Mouse (Mus musculus): ENCODE measurements at regions not wholly inside any gene's neighbourhood (a gene's known extent, or its start where the extent isn't known, plus 50 kb on each side); places are given as distances from the start of the nearest gene placed in this dataset.

DNA sequence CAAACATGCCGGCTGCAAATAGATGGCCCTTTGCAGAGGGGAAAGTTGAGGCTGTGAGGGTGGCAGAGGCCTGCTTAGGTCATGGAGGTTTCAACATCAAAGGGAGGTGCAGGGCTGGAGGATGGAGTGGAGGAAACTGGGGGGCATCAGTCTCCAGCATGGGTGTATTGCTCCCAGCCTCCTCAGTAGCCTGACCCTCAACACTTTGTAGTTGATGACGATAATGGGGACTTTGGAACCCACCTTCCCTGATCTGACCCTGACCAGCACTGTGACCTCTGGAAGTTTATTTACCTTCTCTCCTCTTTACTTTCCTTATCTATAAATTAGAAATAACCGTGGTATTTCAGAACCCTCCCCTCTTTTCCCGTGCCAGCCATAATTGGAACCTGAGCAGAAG lies 56.2 kb downstream of the Gm26897 start:
- DNase-seq (ENCODE audit: low spot score in 2 of 2) = no peak

DNA sequence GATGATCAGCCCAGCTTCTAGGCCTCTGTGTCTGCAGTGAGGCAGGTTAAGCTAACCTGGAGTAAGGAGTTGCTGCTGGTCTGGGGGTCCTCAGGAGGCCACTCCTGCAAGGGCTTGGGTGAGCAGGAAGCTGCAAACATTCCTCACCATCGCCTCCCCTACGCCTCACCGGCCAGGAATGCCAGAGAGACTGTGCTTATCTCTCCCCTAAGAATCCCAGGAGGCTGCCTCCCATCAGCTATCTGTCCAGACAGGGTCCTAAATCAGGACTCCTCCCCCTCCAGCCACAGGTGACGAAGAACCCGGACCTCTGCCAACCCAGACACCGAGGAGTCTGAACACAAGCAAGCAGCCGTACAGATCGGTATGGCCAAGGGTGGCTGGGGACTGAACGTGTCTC lies 56.8 kb downstream of the Gm26897 start:
- DNase-seq (ENCODE audit: low spot score in 2 of 2) = peak in 1 of 2 experiments; percentile 35

DNA sequence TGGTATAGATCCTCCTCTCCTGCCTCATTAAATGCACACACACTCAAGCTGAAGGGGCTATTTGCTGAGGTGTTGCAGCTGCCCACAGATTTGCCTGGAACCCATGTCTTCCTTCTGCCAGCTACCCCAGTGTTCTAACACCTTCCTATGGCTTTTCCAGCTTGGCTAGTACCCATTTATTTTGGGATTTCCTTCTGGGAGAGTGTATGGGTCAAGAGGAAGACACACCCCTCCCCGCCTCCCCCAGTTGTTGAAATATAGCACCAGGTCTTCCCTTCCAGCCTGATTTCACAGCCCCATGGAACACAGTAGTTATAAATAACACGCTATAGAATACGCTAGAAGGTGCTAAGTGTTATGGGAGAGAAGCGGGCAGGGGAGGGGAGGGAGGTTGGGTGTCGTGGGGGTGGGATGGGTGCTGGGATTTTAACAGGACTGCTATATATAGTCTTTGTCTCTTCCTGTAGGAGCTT lies 57.4 kb downstream of the Gm26897 start:
- no peak for DNase-seq (ENCODE audit: low spot score in 2 of 2)

DNA sequence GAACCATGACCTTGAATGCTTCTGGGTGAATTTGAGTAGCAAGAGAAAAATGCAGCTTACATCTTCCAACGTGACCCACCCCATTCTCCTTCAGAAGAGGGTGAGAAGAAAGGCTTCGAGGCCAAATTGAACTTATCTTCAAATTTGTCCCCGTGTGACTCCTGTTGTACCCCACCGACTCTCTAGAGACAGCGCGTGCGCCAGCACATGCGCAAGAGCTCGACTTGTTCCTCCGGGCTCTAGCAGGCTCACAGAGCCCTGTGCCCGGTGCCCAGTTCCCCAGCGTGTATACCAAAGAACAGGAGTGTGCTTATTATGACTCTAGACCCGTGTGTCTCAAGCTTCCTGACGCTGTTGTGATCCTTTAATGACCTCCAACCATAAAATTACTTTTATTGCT lies 59.0 kb downstream of the Gm26897 start:
- no peak for DNase-seq (ENCODE audit: low spot score in 2 of 2)

DNA sequence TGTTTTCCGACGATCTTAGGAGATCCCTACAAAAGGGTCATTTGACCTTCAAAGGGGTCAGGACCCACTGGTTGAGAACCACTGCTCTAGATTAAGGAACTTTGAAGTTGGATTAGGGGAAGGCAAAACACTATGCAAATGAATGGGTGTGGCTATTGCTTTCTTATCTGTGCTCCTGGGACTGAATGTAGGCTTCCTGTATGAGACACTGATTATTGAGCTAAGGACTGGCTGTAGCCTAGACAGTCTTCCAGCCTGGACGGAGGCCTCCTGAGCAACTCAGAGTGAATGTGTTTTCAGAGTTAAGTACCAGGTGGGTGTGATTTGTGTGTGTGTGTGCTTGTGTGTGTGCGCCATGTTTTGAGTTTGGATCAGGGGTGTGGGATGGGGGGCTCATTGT lies 59.5 kb downstream of the Gm26897 start:
- no peak for DNase-seq (ENCODE audit: low spot score in 2 of 2)

DNA sequence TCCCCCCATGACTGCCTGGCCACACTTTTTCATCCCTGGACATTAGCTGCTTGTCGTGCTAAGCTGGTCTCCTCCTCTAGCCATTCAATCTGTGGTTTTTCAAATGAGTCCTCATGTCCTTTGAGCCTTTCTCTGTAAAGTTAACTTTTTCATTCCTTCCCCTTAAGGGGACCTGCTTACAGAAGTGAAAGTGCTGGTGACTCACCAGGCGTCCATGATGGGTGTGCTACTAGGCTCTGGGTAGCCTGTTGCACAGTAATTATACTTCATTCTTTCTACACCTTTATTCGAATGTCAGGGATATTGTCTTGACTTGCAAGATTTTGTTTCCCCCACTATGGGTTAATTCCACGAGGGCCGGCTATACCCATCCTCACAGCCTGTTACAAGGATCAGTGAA lies 63.2 kb downstream of the Gm26897 start:
- DNase-seq (ENCODE audit: low spot score in 2 of 2) = no peak

DNA sequence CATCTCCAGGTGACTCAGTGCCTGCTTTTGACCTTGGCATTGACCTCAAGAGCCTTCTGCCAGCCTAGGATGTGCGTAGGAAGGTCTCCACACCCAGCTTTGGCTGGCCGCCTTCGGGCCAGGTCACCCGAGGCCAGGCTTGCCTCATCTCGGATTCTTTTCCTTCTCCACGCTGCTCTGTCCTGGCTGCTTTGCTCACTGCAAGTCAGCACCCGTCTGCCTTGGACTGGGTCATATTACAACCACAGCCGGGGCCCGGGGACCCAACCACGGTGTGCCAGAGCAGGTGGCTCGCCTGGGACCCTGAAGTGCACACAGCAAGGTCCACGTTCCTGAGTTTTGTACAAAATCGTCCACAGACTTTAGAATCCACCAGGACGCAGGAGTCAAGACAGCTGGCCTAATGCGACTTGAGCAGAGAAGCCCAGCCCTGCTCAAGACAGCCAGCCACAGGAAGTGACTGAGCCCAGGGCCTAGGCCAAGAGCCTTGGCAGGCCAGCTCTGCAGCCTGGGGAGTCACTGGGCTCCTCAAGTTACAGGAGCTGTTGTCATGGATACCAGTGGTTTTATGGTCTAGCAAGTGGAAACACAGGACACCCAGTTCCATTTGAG lies 66.1 kb downstream of the Gm26897 start:
- DNase-seq (ENCODE audit: low spot score in 2 of 2) = peak; percentile 71 to 82

DNA sequence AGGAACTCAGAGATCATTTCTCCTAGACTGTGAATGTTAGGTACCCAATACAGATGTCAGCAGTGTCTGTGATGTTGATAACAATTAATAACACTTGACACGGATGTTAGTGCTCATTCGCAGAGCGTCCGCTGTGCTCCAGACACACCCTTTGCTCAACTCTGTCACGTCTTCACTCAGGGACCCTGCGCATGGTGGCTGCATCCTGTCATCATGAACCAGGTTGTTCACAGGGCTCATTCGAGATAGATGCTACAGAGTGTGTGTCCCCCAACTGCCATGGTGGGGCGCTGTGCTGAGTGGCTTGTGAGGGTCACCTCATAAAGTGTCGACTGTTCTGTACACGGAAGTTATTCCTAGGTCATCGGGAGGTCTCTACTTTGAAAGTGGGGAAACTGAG lies 66.8 kb downstream of the Gm26897 start:
- DNase-seq (ENCODE audit: low spot score in 2 of 2) = no peak

DNA sequence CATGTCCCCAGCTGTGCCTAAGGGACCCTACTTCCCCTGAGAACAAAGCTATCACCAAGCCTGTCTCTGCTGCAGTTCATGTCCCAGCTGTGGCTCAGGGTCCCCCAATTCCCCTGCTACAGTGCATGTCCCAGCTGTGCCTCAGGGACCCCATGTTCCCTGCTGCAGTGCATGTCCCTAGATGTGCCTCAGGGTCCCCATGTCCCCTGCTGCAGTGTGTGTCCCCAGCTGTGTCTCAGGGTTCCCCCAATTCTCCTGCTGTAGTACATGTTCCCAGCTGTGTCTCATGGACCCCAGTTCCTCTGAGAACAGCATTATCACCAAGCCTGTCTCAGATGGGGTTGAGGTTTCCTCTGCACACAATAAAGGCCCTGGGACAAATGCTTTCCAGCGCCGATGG lies 67.3 kb downstream of the Gm26897 start:
- no peak for DNase-seq (ENCODE audit: low spot score in 2 of 2)

DNA sequence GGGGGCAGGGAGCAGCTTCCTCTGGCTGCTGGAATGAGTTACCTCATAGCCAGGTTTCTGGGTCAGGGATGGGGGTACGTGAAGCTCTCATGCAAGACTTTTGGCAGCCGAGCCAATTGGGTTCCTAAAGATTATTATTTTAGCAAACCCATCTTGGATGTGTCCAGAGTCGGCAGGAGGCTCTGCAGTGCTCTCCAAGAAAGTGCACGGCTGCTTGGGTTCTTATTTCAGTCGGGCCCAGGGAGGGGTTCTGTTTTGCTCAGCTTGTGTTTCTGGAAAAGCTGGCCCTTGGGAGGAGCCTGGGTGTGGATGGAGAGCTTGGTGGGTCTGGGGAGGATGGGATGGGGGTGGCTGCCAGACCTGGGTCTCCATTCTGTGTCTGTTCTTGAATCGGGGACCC lies 70.8 kb downstream of the Gm26897 start:
- DNase-seq (ENCODE audit: low spot score in 2 of 2) = peak in 1 of 2 experiments; percentile 37

DNA sequence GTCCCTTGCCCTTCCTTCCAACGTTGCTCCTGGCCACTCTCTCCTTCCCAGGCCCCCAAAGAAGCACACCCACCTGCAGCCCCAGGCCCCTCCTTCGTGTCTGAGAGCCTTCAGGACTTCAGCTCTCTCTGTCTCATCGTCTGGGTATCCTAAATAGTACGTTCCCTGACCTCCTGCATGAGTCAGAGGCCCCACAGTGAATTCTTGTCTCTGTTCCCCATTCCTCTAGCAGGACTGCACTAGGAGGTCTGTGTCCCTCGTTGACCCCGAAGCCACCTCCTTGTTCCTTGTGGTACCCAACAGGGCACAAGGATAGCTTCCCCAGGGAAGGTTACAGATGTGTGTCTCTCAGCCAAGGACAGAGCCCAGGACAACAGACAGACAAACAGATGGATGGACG lies 71.4 kb downstream of the Gm26897 start:
- DNase-seq (ENCODE audit: low spot score in 2 of 2) = no peak

DNA sequence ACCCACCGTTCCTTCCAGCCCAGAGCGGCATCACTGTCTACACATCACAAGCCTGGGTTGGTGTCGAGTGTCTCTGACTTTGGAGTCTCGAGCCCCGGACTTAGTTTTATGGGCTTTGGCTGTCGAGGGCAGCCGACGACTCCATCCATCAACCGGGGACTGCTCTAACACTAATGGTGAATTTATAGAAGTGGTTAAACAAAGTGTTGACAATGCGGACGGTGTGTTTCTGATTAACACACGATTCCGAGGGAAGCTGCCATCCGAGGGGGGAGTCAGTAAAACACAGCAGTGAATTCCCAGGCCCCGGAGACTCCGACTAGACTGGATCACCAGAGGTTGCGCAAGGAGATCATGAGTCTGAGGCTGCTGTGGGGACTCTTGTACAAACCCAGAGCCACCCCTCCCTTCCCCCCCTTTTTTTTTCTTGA lies 72.1 kb downstream of the Gm26897 start:
- DNase-seq (ENCODE audit: low spot score in 2 of 2) = peak in 1 of 2 experiments; percentile 40

DNA sequence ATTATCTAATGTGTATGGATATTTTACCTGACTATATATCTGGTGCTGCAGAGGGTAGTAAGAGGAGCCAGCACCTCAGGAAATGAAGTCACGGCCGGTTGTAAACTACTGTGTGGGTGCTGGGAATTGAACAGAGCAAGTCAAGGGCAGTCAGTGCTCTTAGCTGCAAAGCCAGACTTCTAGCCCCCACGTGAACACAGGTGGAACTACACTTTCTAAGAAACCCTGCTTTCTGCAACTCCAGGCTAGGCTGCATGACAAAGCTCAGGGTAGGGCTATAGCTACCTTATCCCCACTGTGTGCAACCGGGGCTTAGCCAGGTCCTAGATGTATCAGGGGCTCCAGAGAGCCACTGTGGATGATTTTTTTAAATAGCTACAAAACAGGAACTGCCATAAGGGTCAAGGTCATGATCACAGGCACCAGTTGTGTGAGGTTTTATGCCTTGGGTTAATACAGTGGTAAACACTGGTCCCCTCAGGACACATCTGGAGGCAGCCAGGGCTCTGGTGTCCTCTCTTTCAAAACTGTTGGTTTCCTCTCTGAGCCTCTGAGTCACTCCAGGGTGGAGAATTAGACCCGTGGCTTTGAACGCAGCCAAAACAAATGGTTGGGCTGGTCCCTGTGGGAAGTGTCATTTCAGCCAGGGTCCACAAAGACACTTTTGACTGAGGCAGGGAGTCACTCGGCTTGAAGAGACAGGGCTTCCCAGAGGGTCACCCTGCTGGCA lies 76.5 kb downstream of the Gm26897 start:
- peak in 1 of 2 experiments; percentile 38 for DNase-seq (ENCODE audit: low spot score in 2 of 2)

DNA sequence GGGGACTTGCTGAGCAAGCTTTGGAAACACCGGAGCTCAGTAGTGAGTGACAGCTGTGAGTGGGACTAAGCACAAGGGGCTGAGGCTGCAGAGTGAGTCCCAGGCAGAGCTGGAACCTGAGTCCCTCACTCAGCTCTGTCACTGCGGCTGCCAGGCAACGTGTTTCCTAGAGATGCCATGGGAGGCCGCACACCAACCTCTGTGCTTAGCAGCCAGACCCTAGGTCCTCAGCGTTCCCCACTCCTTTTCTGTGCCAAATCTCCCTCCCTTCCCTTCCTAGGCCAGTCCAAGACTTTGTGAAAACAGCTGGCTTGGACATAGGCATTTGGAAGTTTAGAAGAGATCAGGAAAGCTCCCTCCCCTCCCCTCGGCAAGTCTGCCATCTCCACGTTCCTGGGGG lies 78.9 kb downstream of the Gm26897 start:
- DNase-seq (ENCODE audit: low spot score in 2 of 2) = no peak

DNA sequence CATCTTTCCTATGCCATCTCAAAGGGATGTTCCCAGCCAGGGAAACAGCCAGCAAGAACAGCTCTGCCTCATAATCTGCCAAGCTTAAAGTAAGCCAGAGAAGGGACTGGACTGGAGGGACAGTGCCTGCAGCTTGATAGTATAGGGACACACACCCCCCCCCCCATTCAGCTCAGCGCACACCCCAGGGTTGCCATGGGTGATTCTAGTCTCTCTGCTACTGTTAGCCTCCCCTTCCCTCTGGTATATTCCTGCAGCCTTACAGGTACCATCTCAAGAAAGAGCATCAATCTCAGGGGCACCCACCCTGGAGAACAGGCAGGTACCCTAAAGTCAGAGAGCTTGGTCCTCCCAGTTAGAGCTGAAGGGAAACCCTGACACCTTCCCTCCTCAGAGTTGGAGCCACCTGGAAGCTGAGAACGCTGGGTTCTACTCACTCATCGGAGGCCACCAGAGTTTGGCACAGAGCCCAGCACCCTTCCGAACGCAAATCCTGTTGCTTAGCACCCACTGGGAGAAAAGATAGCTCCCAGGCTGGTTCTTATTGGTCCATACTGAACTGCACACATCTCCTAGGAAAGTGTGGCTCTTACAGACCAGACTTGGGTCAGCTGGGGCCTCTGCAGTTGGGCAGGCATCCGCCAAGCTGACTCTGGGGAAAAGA lies 79.5 kb downstream of the Gm26897 start:
- no peak for DNase-seq (ENCODE audit: low spot score in 2 of 2)

DNA sequence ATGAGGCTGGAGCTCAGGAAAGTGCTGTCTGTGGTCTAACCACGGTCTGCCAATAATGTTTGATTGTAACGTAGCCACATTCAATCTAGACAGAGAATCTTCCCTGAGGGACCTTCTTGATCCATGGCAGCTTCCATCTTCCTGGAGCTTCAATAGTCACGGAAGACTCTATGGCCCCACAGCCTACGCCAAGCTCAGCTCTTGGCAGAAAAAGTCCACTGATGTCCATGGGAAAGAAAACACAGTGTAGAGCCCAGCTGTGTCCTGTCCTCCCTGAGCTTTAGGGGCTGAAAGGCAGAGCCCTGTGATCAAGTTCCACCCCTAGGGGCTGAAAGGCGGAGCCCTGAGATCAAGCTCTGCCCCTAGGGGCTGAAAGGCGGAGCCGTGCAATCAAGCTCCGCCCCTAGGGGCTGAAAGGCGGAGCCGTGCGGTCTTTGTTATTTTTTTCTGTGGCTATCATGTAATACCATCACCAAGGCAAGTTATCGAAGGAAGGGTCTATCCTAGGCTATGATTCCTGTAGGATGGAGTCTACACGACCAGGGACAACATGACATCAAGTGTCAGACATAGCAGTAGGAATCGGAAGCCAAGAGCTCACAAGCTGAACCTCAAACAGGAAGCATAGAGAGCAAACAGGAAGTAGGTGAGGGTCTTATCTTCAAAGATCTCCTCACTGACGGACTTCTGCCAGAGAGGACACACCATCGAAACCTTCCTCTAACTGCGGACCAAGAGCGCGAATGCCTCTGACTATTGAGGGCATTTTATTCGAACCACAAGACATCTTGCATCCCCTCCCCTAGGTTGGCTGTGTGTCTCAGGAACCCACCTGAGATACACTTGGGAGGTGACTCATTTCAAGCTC lies 81.4 kb downstream of the Gm26897 start:
- no peak for DNase-seq (ENCODE audit: low spot score in 2 of 2)

DNA sequence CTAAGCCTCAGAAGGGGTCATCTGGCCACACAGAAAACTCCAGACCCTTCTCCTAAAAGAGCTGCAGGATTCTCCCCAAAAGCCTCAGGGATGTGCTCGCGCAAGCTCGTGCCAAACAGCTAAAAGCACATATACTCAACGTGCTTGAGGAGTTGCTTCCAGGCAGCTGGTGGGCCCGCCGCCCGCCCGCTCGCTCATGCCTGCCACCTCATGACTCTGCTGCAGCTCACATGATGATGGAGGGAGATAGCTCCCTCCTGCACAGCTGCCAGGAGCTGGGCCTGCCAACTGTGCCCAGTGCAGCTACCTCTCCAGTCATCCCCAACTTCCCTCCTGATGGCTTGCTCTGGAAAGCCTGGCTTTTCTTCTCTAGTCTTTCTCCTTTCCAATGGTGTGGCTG lies 87.2 kb downstream of the Gm26897 start:
- DNase-seq (ENCODE audit: low spot score in 2 of 2) = no peak

DNA sequence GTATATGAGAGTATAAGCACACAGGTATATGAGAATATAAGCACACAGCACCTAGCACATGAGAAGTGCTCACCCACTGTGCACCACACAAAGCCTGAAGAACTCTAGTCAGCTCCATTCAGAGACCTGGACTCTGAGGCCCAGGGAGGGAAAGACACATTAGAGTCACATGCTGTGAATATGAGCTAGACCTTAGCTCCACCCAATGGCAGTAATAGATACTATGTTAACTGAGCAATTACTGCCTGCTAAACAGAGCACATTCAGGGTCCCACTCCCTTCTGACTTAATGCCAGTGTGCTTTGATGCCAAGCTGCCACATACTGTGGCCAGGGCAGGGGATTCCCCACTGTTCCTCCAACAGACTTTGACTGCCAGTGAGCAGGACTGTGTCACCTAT lies 89.2 kb downstream of the Gm26897 start:
- no peak for DNase-seq (ENCODE audit: low spot score in 2 of 2)

DNA sequence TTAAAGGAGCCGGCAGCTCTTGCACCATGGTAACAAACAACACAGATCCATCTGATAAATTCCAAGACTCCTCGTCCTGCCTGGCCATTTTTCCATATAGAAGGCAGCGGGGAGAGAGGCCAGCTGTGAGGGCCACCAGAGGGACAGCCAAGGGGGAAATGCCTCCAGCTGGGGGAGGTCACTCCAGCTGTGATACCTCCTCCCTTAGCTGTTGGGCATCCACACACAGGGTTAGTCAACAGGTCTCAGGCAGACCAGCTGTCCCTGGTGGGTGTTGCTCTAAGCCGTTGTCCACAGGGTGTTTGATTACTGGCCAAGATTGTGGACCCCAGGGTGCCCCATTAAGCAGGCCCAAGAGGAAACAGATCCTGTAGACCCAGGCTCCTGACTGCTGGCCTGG lies 89.7 kb downstream of the Gm26897 start:
- DNase-seq (ENCODE audit: low spot score in 2 of 2) = no peak

DNA sequence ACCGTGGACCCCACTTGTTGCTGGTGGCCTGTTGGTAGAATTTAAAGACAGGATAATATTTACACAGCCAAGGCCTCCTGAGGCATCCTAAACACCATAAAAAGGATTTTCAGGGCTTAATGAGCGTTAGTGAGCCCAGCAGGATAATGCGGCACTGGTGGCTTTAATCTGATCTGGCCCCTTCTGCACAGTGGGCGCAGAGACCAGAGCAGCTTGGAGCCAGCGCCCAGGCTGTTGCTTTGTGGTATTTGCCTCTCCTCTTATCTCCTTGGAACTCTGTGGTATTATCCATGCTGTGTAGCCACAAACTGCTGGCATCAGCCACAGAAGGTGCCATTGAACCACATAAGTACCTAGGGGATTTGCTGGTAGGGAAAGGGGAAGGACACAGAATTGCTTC lies 90.1 kb downstream of the Gm26897 start:
- DNase-seq (ENCODE audit: low spot score in 2 of 2) = no peak

DNA sequence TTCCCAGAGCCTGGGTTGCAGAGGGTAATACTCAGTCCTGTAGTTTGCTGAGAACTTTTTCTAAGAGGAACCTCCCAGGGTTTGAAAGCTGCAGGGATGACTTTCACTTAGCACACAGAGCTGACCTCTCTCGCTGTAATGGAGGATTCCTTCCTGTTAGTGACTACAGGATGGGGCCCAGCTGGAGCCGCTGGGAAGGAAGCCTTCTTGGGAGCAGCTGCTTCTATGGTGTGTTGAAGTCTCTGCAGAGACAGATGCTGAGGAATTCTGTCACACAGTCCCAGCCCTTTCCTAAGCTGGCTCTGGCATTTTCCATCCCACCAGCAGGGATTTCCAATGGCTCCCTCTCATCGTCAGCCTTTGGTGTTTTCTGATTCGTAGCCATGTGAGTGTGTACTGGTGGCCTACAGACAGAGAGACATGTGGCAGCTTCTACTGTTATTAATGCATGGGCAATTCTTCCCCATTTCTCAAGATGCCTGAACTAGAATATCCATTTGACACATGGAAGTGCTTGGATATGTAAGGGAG lies 90.9 kb downstream of the Gm26897 start:
- DNase-seq (ENCODE audit: low spot score in 2 of 2) = no peak

DNA sequence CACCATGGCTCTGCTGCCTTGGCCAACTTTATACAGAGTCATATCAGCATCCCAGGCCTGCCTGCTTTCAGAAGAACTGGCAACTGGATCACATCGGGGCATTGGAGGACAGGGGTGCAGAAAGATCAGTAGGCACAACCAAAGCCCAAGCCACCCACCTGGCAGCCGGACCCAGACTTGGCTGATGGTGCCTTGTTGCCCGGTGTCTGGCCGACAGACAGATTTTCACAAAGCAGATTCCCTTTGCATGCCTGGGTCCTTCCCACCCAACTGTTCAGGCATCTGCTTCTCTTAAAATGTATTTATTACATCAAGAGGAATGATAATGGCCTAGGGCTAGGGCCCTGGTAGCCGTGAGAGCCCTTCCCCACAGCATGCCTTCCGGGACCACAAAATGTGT lies 96.2 kb downstream of the Gm26897 start:
- no peak for DNase-seq (ENCODE audit: low spot score in 2 of 2)

Measured in urinary bladder, postnatal 36 days (tissue).